In genomic region chr5:117979082-117979481, GRCm38 (mm10) we compare ENCODE assay signal across 11 mouse cellular contexts. TPM values are rescaled to one million over a fixed set of nuclear protein-coding genes. Genes with fewer than 3 reads are reported as not detected.
DNase-seq lines count a peak whose midpoint lies in the region; ATAC-seq lines count a peak whose summit lies in the region.
"Had no signal": no experiment of that assay in that cellular context is flagged by ENCODE, and none has a peak within 500 bp of the region (broad histone marks: within the 10 kb centered on the region; RNA-seq: fewer than 3 reads in every experiment).

No protein-coding gene starts in this region.

- WGBS in midbrain, embryonic 10.5 days, result 95% methylated on average over 5 of the region's 5 CpGs
- WGBS in midbrain, embryonic 11.5 days, result 87% methylated on average over 5 of the region's 5 CpGs
- 39% methylated on average over 5 of the region's 5 CpGs for whole genome bisulfite sequencing in forebrain, embryonic 16.5 days
- 75% methylated on average over 5 of the region's 5 CpGs for WGBS in liver, embryonic 13.5 days (ENCODE audit: insufficient replicate concordance)
- 39% methylated on average over 5 of the region's 5 CpGs for WGBS in neural tube, embryonic 15.5 days

- H3K4me2 ChIP-seq in midbrain, embryonic 11.5 days, result no peak overlapping the region; the same call in 1 of the 2 replicates
- H3K4me2 ChIP-seq in forebrain, embryonic 16.5 days (ENCODE audit: low read length), result peak overlapping the region; percentile 79
- peak overlapping the region; percentile 94 for H3K4me2 ChIP-seq in liver, embryonic 13.5 days
- peak overlapping the region; percentile 78 for H3K4me2 ChIP-seq in neural tube, embryonic 15.5 days

- H3K27me3 ChIP-seq in midbrain, embryonic 10.5 days (ENCODE audit: low read depth, poor library complexity, severe bottlenecking), result 0 out of 2 replicates have a peak, but pooled peaks cover 4% of the 10 kb centered on the region
- no peaks in the 10 kb centered on the region for H3K27me3 ChIP-seq in midbrain, embryonic 11.5 days (ENCODE audit: control insufficient read depth, insufficient read depth, low read length)
- no peaks in the 10 kb centered on the region for H3K27me3 ChIP-seq in forebrain, embryonic 16.5 days (replicated peaks; ENCODE audit: control insufficient read depth, insufficient read depth, low read length)
- 0 out of 2 replicates have a peak, but pooled peaks cover 3% of the 10 kb centered on the region for H3K27me3 ChIP-seq in liver, embryonic 13.5 days
- H3K27me3 ChIP-seq in neural tube, embryonic 15.5 days (replicated peaks), result no peaks in the 10 kb centered on the region
- H3K27me3 ChIP-seq: embryonic facial prominence, embryonic 15.5 days had no signal

- H3K4me3 ChIP-seq in midbrain, embryonic 10.5 days, result peak overlapping the region; percentile 99; the same call in 1 of the 2 replicates
- H3K4me3 ChIP-seq in midbrain, embryonic 11.5 days (ENCODE audit: low read depth, low read length), result no peak overlapping the region
- H3K4me3 ChIP-seq in forebrain, embryonic 16.5 days (replicated peaks; ENCODE audit: low read length), result 0 out of 2 replicates have a peak overlapping the region, but pooled peaks have one; percentile 99
- no peak overlapping the region for H3K4me3 ChIP-seq in liver, embryonic 13.5 days (replicated peaks)
- H3K4me3 ChIP-seq in neural tube, embryonic 15.5 days (replicated peaks), result peak overlapping the region; percentile 96

- peaks cover 58% of the 10 kb centered on the region for H3K36me3 ChIP-seq in midbrain, embryonic 10.5 days
- peaks cover 11% of the 10 kb centered on the region; the same call in 1 of the 2 replicates for H3K36me3 ChIP-seq in midbrain, embryonic 11.5 days (ENCODE audit: control insufficient read depth, insufficient read depth, low read length)
- 0 out of 2 replicates have a peak, but pooled peaks cover 4% of the 10 kb centered on the region for H3K36me3 ChIP-seq in forebrain, embryonic 16.5 days (ENCODE audit: control insufficient read depth, insufficient read depth)
- H3K36me3 ChIP-seq in liver, embryonic 13.5 days, result peaks cover 49% of the 10 kb centered on the region
- peaks cover 39% of the 10 kb centered on the region for H3K36me3 ChIP-seq in neural tube, embryonic 15.5 days

- DNase-seq in midbrain, embryonic 10.5 days (ENCODE audit: low spot score), result no peak
- no peak for DNase-seq in midbrain, embryonic 11.5 days (ENCODE audit: low spot score, missing footprints)
- no peak for DNase-seq in liver, embryonic 13.5 days
- DNase-seq in right cerebral cortex, postnatal 36 days (ENCODE audit: low spot score in 2 of 2), result no peak
- no peak for DNase-seq in thymus, postnatal 36 days
- DNase-seq: cerebellum, postnatal 14 days; gastrocnemius, postnatal 14 days; right cerebral cortex, adult 18-20 months had no signal

- H3K4me1 ChIP-seq in midbrain, embryonic 10.5 days, result peaks cover 38% of the 10 kb centered on the region
- peaks cover 20% of the 10 kb centered on the region for H3K4me1 ChIP-seq in midbrain, embryonic 11.5 days (ENCODE audit: control insufficient read depth, insufficient read depth, low read length)
- peaks cover 26% of the 10 kb centered on the region for H3K4me1 ChIP-seq in forebrain, embryonic 16.5 days (replicated peaks; ENCODE audit: control insufficient read depth, insufficient read depth, low read length)
- H3K4me1 ChIP-seq in liver, embryonic 13.5 days (replicated peaks), result peaks cover 42% of the 10 kb centered on the region
- peaks cover 44% of the 10 kb centered on the region for H3K4me1 ChIP-seq in neural tube, embryonic 15.5 days

- no peak overlapping the region for H3K9ac ChIP-seq in midbrain, embryonic 11.5 days (ENCODE audit: low read length)
- H3K9ac ChIP-seq in forebrain, embryonic 16.5 days (replicated peaks; ENCODE audit: low read depth, low read length), result peak overlapping the region; percentile 5; the same call in 1 of the 2 replicates
- H3K9ac ChIP-seq in liver, embryonic 13.5 days, result no peak overlapping the region
- H3K9ac ChIP-seq in neural tube, embryonic 15.5 days (replicated peaks), result no peak overlapping the region; the same call in 1 of the 2 replicates
- H3K9ac ChIP-seq: embryonic facial prominence, embryonic 15.5 days had no signal

- no peak overlapping the region for H3K27ac ChIP-seq in midbrain, embryonic 10.5 days (replicated peaks)
- H3K27ac ChIP-seq in midbrain, embryonic 11.5 days (ENCODE audit: low read depth, low read length), result no peak overlapping the region
- no peak overlapping the region for H3K27ac ChIP-seq in forebrain, embryonic 16.5 days (ENCODE audit: low read length)
- H3K27ac ChIP-seq in liver, embryonic 13.5 days, result 0 out of 2 replicates have a peak overlapping the region, but pooled peaks have one; percentile 13
- H3K27ac ChIP-seq in neural tube, embryonic 15.5 days (replicated peaks), result no peak overlapping the region
- H3K27ac ChIP-seq: embryonic facial prominence, embryonic 15.5 days had no signal

- H3K9me3 ChIP-seq in midbrain, embryonic 10.5 days (replicated peaks), result no peaks in the 10 kb centered on the region
- H3K9me3 ChIP-seq in midbrain, embryonic 11.5 days (ENCODE audit: control insufficient read depth, low read length), result no peaks in the 10 kb centered on the region
- no peaks in the 10 kb centered on the region for H3K9me3 ChIP-seq in forebrain, embryonic 16.5 days (ENCODE audit: control insufficient read depth, low read length)
- H3K9me3 ChIP-seq in liver, embryonic 13.5 days (replicated peaks), result no peaks in the 10 kb centered on the region
- H3K9me3 ChIP-seq in neural tube, embryonic 15.5 days (replicated peaks), result no peaks in the 10 kb centered on the region
- H3K9me3 ChIP-seq: embryonic facial prominence, embryonic 15.5 days had no signal

- ATAC-seq in midbrain, embryonic 11.5 days (ENCODE audit: low FRiP score), result no peak
- ATAC-seq in forebrain, embryonic 16.5 days, result no peak
- ATAC-seq in liver, embryonic 13.5 days (ENCODE audit: low read depth), result no peak
- no peak for ATAC-seq in neural tube, embryonic 15.5 days (ENCODE audit: low FRiP score)

RNA-seq across cellular contexts. Expression of gene Fbxo21, which starts 2.6 kb away (rescaled TPM):
- 105 and 118 TPM in 2 replicates for polyA plus RNA-seq in midbrain, embryonic 10.5 days (2016; fragmentation: Nextera tagmentation; extraction: Ambion mirVana)
- polyA plus RNA-seq in midbrain, embryonic 11.5 days (2014; fragmentation: Nextera tagmentation; extraction: Ambion mirVana), result 90.9 and 93.4 TPM in 2 replicates
- 203 and 214 TPM in 2 replicates for polyA plus RNA-seq in forebrain, embryonic 16.5 days (2015; fragmentation: Nextera tagmentation; extraction: Ambion mirVana)
- polyA plus RNA-seq in liver, embryonic 13.5 days (2015; fragmentation: Nextera tagmentation; extraction: Ambion mirVana), result 16.9 and 19.6 TPM in 2 replicates
- polyA plus RNA-seq in neural tube, embryonic 15.5 days (2015; fragmentation: Nextera tagmentation; extraction: Ambion mirVana), result 127 and 143 TPM in 2 replicates

RNA-seq across cellular contexts. Expression of gene Tesc, which starts 48.5 kb away (rescaled TPM):
- 0.82 and 0.90 TPM in 2 replicates for polyA plus RNA-seq in midbrain, embryonic 10.5 days (2016; fragmentation: Nextera tagmentation; extraction: Ambion mirVana)
- polyA plus RNA-seq in midbrain, embryonic 11.5 days (2014; fragmentation: Nextera tagmentation; extraction: Ambion mirVana), result 0.69 and 1.2 TPM in 2 replicates
- polyA plus RNA-seq in forebrain, embryonic 16.5 days (2015; fragmentation: Nextera tagmentation; extraction: Ambion mirVana), result 7.7 and 10.3 TPM in 2 replicates
- polyA plus RNA-seq in liver, embryonic 13.5 days (2015; fragmentation: Nextera tagmentation; extraction: Ambion mirVana), result 1.5 and 1.8 TPM in 2 replicates
- 3.5 and 3.9 TPM in 2 replicates for polyA plus RNA-seq in neural tube, embryonic 15.5 days (2015; fragmentation: Nextera tagmentation; extraction: Ambion mirVana)

Comparison
In these comparisons a context has a peak if more than half of its experiments do, and no peak if none do; other contexts are left out.
1. H3K4me3 ChIP-seq: peak in midbrain, embryonic 10.5 days (single experiment), forebrain, embryonic 16.5 days (single experiment) and neural tube, embryonic 15.5 days (single experiment); none in midbrain, embryonic 11.5 days (single experiment) and liver, embryonic 13.5 days (single experiment).